Mouse (Mus musculus): ENCODE data around the gene Mark1.

The Mark1 gene

GRCm38 (mm10) chr1:184846973-184847372, 152.4 kb downstream of the Mark1 start:
- no peak for DNase-seq

Measured in cerebellum, adult 9-10 months (tissue).